Mouse (Mus musculus): ENCODE data around the gene Drd3. TPM values are rescaled to one million over a fixed set of nuclear protein-coding genes. Genes with fewer than 3 reads are reported as not detected.

The Drd3 gene
- 0.21 TPM for polyA plus RNA-seq (2014; fragmentation: Illumina TruSeq; extraction: RNeasy Lipid Tissue Mini Kit (QIAGEN cat#74804); ENCODE audit: low read depth, low replicate concordance)

DNA sequence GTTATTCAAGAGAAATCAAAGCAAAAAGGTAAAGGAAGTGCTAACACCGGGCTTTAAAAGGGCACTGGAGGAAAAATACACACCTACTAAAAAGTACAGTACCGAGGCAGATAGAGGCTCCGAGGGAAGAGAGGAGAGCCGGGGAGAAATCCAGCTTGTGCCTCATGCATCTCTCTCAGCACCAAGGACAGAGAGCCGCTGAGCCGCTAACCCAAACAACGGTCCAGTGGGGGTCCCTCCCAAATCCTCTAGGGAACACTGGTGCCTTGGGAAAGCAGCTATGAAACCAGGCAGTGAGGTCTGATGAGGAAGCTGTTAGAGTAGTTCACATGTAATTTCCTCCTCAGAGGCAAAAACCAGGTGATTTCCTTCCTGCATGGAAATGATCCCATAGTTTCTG is at the start of gene Drd3:
TSS of gene Drd3 (plus strand) at position 276 of the 400 bp plus-strand sequence.

Other genes starting within 250 kb of the Drd3 start
- gene Tigit, start 89.9 kb upstream of the Drd3 start, polyA plus RNA-seq (2014; fragmentation: Illumina TruSeq; extraction: RNeasy Lipid Tissue Mini Kit (QIAGEN cat#74804); ENCODE audit: low read depth, low replicate concordance) = not detected
- gene Ccdc191, start 135.8 kb downstream of the Drd3 start, polyA plus RNA-seq (2014; fragmentation: Illumina TruSeq; extraction: RNeasy Lipid Tissue Mini Kit (QIAGEN cat#74804); ENCODE audit: low read depth, low replicate concordance) = 5.9 TPM
- 12.4 TPM for gene Qtrt2, start 172.8 kb downstream of the Drd3 start, polyA plus RNA-seq (2014; fragmentation: Illumina TruSeq; extraction: RNeasy Lipid Tissue Mini Kit (QIAGEN cat#74804); ENCODE audit: low read depth, low replicate concordance)
- 1.1 TPM for gene Zdhhc23, start 225.8 kb downstream of the Drd3 start, polyA plus RNA-seq (2014; fragmentation: Illumina TruSeq; extraction: RNeasy Lipid Tissue Mini Kit (QIAGEN cat#74804); ENCODE audit: low read depth, low replicate concordance)